Mouse (Mus musculus) limb, embryonic 10.5 days (tissue): ENCODE data around the gene Col18a1. TPM values are rescaled to one million over a fixed set of nuclear protein-coding genes. Genes with fewer than 3 reads are reported as not detected.
"Not testable (repeated sequence)": the region's sequence is repeated elsewhere in the genome, so short reads cannot be mapped to it uniquely, and the experiment has no call there.

Experiments used
- DNase-seq: peaks from one replicate; pipeline ENCODE4 v3.0.0-alpha.2; 2017; ENCODE audit warnings: low spot score
- H3K27ac ChIP-seq: fragments of 300-500 bp; sonication (generic); 2 replicates; pipeline ENCODE4 v1.5.1; 2016; ENCODE audit warnings: mild to moderate bottlenecking
- H3K27me3 ChIP-seq: fragments of 300-500 bp; sonication (generic); 2 replicates; pipeline ENCODE4 v1.6.1; 2016; ENCODE audit warnings: low read depth, mild to moderate bottlenecking; ENCODE audit not compliant: poor library complexity, severe bottlenecking
- H3K36me3 ChIP-seq: fragments of 300-500 bp; sonication (generic); 2 replicates; pipeline ENCODE4 v1.6.1; 2016; ENCODE audit warnings: mild to moderate bottlenecking, moderate library complexity
- H3K4me1 ChIP-seq: fragments of 300-500 bp; sonication (generic); 2 replicates; pipeline ENCODE4 v1.6.1; 2016
- H3K4me3 ChIP-seq: fragments of 300-500 bp; sonication (generic); 2 replicates; pipeline ENCODE4 v1.5.1; 2016; ENCODE audit warnings: mild to moderate bottlenecking, moderate library complexity
- H3K9me3 ChIP-seq: fragments of 300-500 bp; sonication (generic); replicated peaks from 2 replicates; pipeline ENCODE4 v1.6.1; 2016; ENCODE audit warnings: mild to moderate bottlenecking
- WGBS: fragments of 180-500 bp; shearing (Covaris S2); methylation state at CpG from one replicate; pipeline ENCODE4 v1.1.7; 2016; 5-methylcytosine and 5-hydroxymethylcytosine counted together
- polyA plus RNA-seq: library from polyadenylated mRNA; unstranded; fragments of >200 nt; fragmentation: Nextera tagmentation; extraction: Ambion mirVana; gene quantifications from 2 replicates; pipeline ENCODE4 v1.2.1, GENCODE M21; 2016

The Col18a1 gene
- polyA plus RNA-seq, 1 experiment from 2014 or later, result 149 TPM

DNA sequence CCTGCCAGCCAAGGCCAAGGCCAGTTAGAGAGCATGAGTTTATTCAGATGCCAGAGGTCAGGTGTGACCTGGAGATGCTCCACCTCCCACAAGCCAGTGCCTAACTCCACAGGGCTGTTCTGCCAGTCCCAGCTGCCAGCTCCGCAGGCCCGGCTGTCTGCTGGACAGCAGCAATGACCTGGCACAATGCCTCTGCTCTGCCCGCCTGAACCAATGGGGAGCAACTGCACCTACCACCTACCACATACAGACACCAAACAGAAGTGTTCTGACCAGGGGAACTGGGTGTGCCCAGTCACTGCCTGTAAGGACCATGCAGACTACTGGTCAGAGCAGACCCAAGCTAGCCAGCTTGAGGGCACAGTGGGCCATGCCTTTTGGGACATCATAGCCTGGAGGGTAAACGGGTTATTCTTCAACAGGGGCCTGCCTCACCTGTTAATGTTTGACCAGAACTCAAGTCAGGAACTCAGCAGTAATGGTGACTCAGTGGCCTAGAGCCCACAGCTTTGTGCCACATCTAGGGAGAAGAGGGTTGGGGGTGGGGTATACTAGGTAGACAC, 19.4 kb downstream of the Col18a1 start:
- H3K4me3 ChIP-seq, result no peak overlapping the region
- H3K27me3 ChIP-seq, result no peaks in the 10 kb centered on the region
- 90% methylated on average over 4 of the region's 4 CpGs for WGBS
- no peak for DNase-seq
- 0 out of 2 replicates have a peak, but pooled peaks cover 4% of the 10 kb centered on the region for H3K36me3 ChIP-seq
- H3K4me1 ChIP-seq, result peaks cover 67% of the 10 kb centered on the region
- no peaks in the 10 kb centered on the region for H3K9me3 ChIP-seq
- peak overlapping the region; percentile 9; the same call in 1 of the 2 replicates for H3K27ac ChIP-seq

DNA sequence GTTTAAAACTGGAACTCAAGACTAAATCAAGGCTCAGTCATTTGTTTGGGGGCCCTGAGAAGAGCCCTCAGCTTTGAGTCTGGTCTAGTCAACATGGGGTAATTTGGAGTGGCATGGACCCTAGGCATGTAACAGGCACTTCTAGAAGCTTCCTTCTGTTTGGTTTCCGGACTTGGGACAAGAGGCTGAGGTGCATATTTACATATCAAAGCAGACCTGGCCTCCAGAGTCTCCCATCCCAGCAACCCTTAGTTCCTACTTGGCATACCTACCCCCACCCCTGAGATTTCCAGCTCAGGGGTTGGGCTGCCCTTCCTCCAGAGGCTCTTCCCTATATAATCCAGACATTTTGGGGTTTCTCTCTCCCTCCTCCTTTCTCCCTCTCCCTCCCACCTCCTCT, 20.4 kb downstream of the Col18a1 start:
- Histone ChIP-seq H3K27ac (no peak overlapping the region), H3K27me3 (no peaks in the 10 kb centered on the region), H3K9me3 (no peaks in the 10 kb centered on the region), H3K4me3 (no peak overlapping the region), H3K4me1 (peaks cover 57% of the 10 kb centered on the region), H3K36me3 (0 out of 2 replicates have a peak, but pooled peaks cover 8% of the 10 kb centered on the region)
- DNase-seq, result no peak
- WGBS, result 72% methylated on average over 1 of the region's 1 CpGs

DNA sequence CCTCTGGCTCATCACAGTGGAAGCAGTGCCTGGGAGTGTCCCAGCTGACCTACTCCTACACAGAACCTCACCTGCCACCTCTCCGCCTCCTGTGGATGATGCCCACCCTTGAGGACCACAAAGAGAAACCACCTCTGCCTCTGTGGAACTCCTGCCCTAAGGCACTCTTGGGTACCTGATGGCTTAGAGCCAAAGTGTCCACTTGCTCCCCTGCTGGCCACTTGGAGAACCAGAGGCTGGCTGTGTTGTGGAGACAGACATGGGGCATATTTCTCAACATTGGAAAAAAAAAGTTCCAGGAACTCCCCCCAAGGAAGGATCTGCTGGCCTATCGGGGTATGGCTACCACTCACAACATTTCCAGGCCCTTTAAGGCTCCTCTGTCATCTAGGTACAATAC, 22.0 kb downstream of the Col18a1 start:
- WGBS, result 89% methylated on average over 2 of the region's 2 CpGs
- Histone ChIP-seq H3K4me3 (no peak overlapping the region), H3K9me3 (no peaks in the 10 kb centered on the region), H3K36me3 (0 out of 2 replicates have a peak, but pooled peaks cover 8% of the 10 kb centered on the region), H3K27ac (peak overlapping the region; percentile 6; the same call in 1 of the 2 replicates), H3K4me1 (peaks cover 50% of the 10 kb centered on the region), H3K27me3 (no peaks in the 10 kb centered on the region)
- DNase-seq, result no peak

DNA sequence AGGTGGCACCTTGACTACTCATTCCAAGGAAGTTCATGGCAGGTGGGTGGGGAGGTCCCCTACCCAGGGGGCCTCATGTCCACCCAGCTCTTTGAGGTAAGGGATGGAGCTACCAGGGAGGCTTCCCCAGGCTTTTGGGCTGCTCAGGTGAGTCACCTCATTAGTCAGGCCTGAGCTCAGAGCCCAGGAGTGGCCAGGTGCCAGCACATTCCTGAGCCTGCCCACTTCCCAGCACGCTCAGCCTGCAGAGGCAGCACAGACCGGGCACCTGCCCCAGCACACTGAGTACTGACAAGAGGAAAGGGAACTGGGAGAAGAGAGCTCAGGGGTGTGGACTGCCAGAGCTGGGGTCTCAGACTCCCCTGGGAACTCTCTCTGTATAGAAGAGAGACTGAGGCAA, 24.0 kb downstream of the Col18a1 start:
- 0 out of 2 replicates have a peak overlapping the region, but pooled peaks have one; percentile 0 for H3K27ac ChIP-seq
- peaks cover 69% of the 10 kb centered on the region for H3K4me1 ChIP-seq

DNA sequence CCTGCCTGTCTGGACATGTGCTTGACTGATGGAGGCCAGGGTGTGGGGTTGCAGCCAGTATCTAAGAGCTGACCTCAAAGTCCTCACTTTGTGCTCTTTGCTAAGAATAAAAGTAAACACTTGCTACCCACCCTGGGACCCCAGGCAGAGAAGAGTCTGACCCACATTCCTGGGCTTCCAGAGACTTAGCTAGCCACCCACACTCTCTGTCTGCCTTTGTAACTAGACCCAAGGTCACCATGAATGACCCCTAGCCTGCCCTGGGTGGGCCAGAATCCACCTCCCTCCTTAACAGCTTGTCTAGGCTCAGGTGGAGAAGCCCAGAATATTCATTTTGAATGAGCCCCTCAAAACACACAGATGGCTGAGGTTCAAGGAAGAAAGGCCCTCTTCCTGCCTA, 28.0 kb downstream of the Col18a1 start:
- Histone ChIP-seq H3K4me1 (peaks cover 50% of the 10 kb centered on the region), H3K4me3 (no peak overlapping the region), H3K27ac (peak overlapping the region; percentile 33), H3K9me3 (no peaks in the 10 kb centered on the region), H3K27me3 (no peaks in the 10 kb centered on the region), H3K36me3 (peaks cover 25% of the 10 kb centered on the region)
- no peak for DNase-seq

More for the DNA sequence above, 24.0 kb downstream of the Col18a1 start:
- Histone ChIP-seq H3K27me3 (no peaks in the 10 kb centered on the region), H3K9me3 (no peaks in the 10 kb centered on the region), H3K36me3 (peaks cover 9% of the 10 kb centered on the region), H3K4me3 (no peak overlapping the region)
- DNase-seq, result no peak
- WGBS, result 77% methylated on average over 2 of the region's 2 CpGs

DNA sequence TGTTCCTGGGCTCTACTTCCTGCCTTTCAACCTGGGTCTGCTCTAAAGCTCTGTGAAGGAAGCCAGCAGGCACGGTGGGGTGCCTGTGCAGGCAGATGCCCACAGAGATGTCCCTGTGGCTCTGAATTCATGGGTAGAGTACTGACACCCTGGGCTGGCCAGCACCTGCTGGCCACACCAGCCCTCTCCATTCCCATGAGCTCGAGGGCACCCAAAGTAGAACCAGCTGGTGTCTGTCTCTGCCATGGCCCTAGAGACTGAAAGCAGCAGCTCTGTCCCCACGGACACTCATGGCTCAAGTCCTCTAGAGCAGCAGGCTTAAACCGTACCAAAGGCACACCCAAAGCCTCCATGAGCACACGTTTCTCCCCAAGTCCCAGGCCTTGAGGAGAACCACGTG, 30.1 kb downstream of the Col18a1 start:
- Histone ChIP-seq H3K9me3 (no peaks in the 10 kb centered on the region), H3K4me3 (no peak overlapping the region), H3K27ac (0 out of 2 replicates have a peak overlapping the region, but pooled peaks have one; percentile 42), H3K4me1 (peaks cover 59% of the 10 kb centered on the region), H3K36me3 (peaks cover 19% of the 10 kb centered on the region), H3K27me3 (no peaks in the 10 kb centered on the region)
- DNase-seq, result no peak
- WGBS, result 93% methylated on average over 6 of the region's 6 CpGs

DNA sequence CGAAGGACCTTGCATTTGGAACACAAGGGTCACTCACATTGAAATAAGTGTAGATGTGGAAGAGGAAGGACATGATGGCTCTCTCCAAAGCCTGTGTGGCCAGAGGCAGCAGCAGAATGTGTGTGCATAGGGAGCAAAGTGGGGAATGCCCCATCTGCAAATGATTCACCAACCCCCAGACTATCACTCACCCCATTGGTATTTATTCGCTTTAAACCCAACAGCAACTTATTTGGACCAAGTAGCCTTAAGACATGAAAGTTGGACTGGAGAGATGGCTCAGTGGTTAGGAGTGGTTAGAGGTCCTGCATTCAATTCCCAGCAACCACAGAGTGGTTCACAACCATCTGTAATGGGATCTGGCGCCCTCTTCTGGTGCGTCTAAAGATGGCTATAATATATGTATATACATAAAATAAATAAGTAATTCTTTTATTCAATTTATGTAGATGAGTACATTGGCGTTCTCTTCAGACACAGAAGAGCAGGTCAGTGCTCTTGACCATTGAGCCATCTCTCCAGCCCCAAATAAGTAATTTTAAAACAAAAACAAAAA, 31.0 kb downstream of the Col18a1 start:
- no peak for DNase-seq
- H3K4me1 ChIP-seq, result peaks cover 68% of the 10 kb centered on the region
- H3K27me3 ChIP-seq, result no peaks in the 10 kb centered on the region
- 94% methylated on average over 5 of the region's 5 CpGs for WGBS
- no peak overlapping the region for H3K27ac ChIP-seq
- no peaks in the 10 kb centered on the region for H3K9me3 ChIP-seq
- H3K4me3 ChIP-seq, result no peak overlapping the region
- H3K36me3 ChIP-seq, result peaks cover 19% of the 10 kb centered on the region

DNA sequence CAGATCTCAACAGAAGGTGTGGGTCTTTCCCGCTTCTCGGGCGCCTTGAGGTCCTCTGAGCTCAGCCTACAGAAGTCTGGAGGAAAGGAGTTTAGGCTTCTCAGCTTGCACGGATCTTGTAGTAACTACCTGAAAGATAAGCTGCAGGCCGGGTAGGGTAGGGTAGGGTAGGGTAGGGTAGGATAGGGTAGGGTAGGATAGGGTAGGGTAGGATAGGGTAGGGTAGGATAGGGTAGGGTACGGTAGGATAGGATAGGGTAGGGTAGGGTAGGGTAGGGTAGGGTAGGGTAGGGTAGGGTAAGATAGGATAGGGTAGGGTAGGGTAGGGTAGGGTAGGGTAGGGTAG, 31.6 kb downstream of the Col18a1 start:
- not testable (repeated sequence) for H3K9me3 ChIP-seq, H3K27me3 ChIP-seq, DNase-seq, H3K27ac ChIP-seq, H3K4me3 ChIP-seq
- H3K4me1 ChIP-seq, result peaks cover 69% of the 10 kb centered on the region
- H3K36me3 ChIP-seq, result peaks cover 19% of the 10 kb centered on the region
- 76% methylated on average over 6 of the region's 6 CpGs for WGBS

GRCm38 (mm10) chr10:77133951-77134806, 32.2 kb downstream of the Col18a1 start:
- DNase-seq, result no peak
- 60% methylated on average over 13 of the region's 13 CpGs for WGBS
- no peak overlapping the region for H3K4me3 ChIP-seq
- H3K36me3 ChIP-seq, result peaks cover 19% of the 10 kb centered on the region
- H3K9me3 ChIP-seq, result no peaks in the 10 kb centered on the region
- peaks cover 70% of the 10 kb centered on the region for H3K4me1 ChIP-seq
- H3K27me3 ChIP-seq, result no peaks in the 10 kb centered on the region
- H3K27ac ChIP-seq, result peak overlapping the region; percentile 47; the same call in 1 of the 2 replicates

DNA sequence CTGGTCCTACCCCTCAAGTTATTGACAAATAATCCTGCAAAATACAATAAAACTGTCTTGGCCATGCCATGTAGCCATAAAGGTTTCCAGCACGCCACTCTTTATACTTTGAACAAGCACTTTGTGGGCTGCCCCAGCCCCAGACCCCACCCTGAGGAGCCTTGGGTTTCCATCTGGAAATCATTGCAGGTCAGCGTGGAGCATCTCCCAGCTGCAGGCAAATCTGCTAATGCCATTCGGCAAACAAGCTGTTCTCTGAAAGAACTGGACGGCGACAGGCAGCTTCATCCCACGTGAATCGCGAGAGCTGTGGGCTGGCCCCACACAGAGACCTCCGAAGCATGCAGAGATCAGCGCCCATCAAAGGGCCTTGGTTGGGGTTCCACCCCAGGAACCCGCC, 34.2 kb downstream of the Col18a1 start:
- no peak for DNase-seq
- H3K27ac ChIP-seq, result peak overlapping the region; percentile 78
- H3K4me1 ChIP-seq, result peaks cover 66% of the 10 kb centered on the region
- WGBS, result 22% methylated on average over 11 of the region's 11 CpGs
- H3K9me3 ChIP-seq, result no peaks in the 10 kb centered on the region
- H3K4me3 ChIP-seq, result 0 out of 2 replicates have a peak overlapping the region, but pooled peaks have one; percentile 2
- no peaks in the 10 kb centered on the region for H3K27me3 ChIP-seq
- peaks cover 13% of the 10 kb centered on the region for H3K36me3 ChIP-seq

GRCm38 (mm10) chr10:77131536-77131935, 34.8 kb downstream of the Col18a1 start:
- 48% methylated on average over 6 of the region's 6 CpGs for WGBS
- DNase-seq, result no peak
- H3K4me3 ChIP-seq, result 0 out of 2 replicates have a peak overlapping the region, but pooled peaks have one; percentile 2
- H3K4me1 ChIP-seq, result peaks cover 62% of the 10 kb centered on the region
- no peaks in the 10 kb centered on the region for H3K9me3 ChIP-seq
- H3K27me3 ChIP-seq, result no peaks in the 10 kb centered on the region
- peaks cover 8% of the 10 kb centered on the region for H3K36me3 ChIP-seq
- H3K27ac ChIP-seq, result peak overlapping the region; percentile 78

- peak; percentile 97 for DNase-seq
- H3K4me1 ChIP-seq, result peaks cover 64% of the 10 kb centered on the region
- H3K4me3 ChIP-seq, result no peak overlapping the region
- 47% methylated on average over 13 of the region's 13 CpGs for WGBS
- no peaks in the 10 kb centered on the region for H3K27me3 ChIP-seq
- H3K36me3 ChIP-seq, result no peaks in the 10 kb centered on the region
- H3K9me3 ChIP-seq, result no peaks in the 10 kb centered on the region
- peak overlapping the region; percentile 78 for H3K27ac ChIP-seq
Observed at GRCm38 (mm10) chr10:77130561-77131240, 35.6 kb downstream of the Col18a1 start.
